Mouse (Mus musculus) colon, adult 2 months (tissue): ENCODE results near the gene Clec3b. TPM values are rescaled to one million over a fixed set of nuclear protein-coding genes. Genes with fewer than 3 reads are reported as not detected.

Source experiments
- polyA plus RNA-seq: library from polyadenylated mRNA; depleted of rRNA; stranded (reverse); fragments of >200 nt; gene quantifications from 2 replicates; pipeline ENCODE4 v1.2.3, GENCODE M21; 2012; rRNA removed

Gene Clec3b
- polyA plus RNA-seq = 131 and 140 TPM in 2 replicates

DNA sequence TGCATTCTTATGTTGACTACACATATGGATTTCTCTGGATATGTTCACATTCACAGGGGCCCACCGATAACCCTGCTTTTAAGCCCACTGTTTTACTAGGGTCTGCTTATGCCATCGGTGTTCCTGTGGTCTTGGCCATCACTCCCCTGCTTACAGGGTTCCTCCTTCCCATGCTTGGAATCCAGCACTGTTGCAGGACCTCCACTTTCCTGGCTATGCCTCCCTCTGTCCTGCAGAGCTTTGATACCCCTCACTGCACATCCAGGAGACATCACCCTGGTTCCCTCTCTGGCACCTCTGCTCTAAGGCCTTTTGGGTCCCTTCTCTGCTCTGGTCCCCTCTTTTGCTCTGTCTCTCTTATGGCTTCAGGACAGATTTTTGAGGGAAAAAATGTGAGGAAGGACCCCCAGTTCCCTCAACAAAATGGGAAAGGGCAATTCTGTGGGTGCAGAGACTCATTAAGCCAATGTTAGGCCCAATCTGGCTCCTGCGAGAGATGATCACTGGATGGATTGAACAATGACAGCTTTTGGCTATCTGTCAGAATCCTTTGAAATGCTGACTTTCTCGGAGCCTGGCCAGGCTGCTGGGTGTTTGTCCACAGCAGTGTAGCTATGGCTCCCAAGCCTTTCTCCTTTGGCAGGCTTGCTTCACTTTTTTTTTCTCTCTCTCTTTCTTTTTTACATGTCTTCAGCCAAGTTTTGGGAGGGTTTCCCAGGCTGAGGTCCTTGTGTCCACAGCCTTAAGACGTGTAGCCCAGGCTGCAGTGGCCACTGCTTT, at the start of gene Clec3b:
TSS of gene Clec3b (plus strand) at position 706 of the 780 bp plus-strand sequence.

DNA sequence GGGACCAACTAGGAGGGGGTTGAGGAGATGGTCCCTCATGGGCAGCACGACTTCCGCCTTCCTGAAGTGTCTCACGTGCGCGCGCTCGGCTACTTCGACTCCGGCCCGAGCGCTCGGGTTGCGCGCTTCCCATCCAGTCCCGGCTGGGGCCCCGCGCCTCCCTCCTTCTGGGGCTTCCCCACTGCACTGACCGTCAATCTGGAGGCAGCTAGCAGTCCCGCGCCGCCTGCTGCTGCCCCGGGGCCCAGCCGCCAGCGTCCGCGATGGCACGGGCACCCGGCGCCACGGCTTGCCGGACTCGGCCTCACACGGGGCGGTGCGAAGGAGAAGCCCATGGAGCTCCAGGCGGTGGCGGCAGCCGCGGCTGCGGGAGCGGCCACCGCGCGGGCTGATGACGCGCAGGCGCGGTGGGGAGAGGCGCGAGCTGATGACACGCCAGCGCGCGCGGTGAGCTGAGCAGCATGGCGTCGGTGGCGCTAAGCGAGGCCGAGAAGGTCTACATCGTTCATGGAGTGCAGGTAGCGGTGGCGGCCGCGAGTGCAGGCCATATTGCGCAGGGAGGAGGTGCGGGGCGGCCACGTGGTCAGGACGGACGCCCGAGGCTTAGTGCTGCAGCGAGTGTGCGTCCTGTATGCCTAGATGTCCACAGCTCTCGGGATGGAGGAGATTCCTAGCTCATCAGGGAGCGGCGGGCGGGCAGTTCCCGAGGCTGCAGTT, 37.8 kb upstream of the Clec3b start, which contains the start of the genes Zdhhc3 and Exosc7:
TSS of gene Zdhhc3 (minus strand) at position 401 of the 717 bp plus-strand sequence.
TSS of gene Exosc7 (plus strand) at position 411 of the 717 bp plus-strand sequence.

Other genes starting within 250 kb of the Clec3b start
- 0.42 and 0.45 TPM in 2 replicates for gene Zfp105, start 227.9 kb upstream of the Clec3b start, polyA plus RNA-seq
- 1.5 and 1.9 TPM in 2 replicates for gene 1110059G10Rik, start 199.9 kb upstream of the Clec3b start, polyA plus RNA-seq
- 1.7 and 3.0 TPM in 2 replicates for gene Kif15, start 199.9 kb upstream of the Clec3b start, polyA plus RNA-seq
- gene Tmem42, start 129.6 kb upstream of the Clec3b start, polyA plus RNA-seq = 12.4 and 20.1 TPM in 2 replicates
- gene Tgm4, start 116.2 kb upstream of the Clec3b start, polyA plus RNA-seq = 0.06 TPM in 1 of 2 replicates, not detected in the other
- gene Zdhhc3, start 37.7 kb upstream of the Clec3b start, polyA plus RNA-seq = 162 and 307 TPM in 2 replicates
- 14.6 and 16.3 TPM in 2 replicates for gene Exosc7, start 37.7 kb upstream of the Clec3b start, polyA plus RNA-seq
- 29.7 and 31.2 TPM in 2 replicates for gene Cdcp1, start 65.1 kb downstream of the Clec3b start, polyA plus RNA-seq
- 49.6 and 53.5 TPM in 2 replicates for gene Tmem158, start 109.8 kb downstream of the Clec3b start, polyA plus RNA-seq
- 90.0 and 255 TPM in 2 replicates for gene Lars2, start 216.0 kb downstream of the Clec3b start, polyA plus RNA-seq